Mouse (Mus musculus): ENCODE data around the gene Col28a1. TPM values are rescaled to one million over a fixed set of nuclear protein-coding genes. Genes with fewer than 3 reads are reported as not detected.

Gene Col28a1
- total RNA-seq (2023), result not detected

DNA sequence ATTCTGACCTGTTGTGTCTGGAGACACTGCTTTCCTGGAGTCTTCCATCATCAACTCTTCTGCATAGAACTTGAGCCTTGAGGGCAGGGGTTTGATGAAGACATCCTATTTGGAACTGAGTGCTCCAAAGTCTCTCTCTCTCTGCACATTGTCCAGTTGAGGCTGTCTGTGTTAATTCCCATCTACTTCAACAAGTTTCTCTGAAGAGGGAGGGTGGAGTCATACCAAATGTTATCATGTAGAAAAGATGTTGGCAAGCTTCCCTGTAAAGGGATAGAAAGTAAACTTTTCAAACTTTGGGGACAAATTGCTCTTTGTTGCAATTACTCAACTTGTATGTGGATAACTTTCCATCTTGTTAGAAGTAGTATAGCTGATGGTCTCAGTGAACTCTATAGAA is at the start of gene Col28a1:
Gene Col28a1 (minus strand): TSS at position 101 of the 400 bp plus-strand sequence.

GRCm38 (mm10) chr6:8209047-8209865 is 16.8 kb upstream of the Col28a1 start, which contains the start of gene Mios:
Gene Mios (plus strand): TSS chr6:8209222.

Other genes with a start within 250 kb of the Col28a1 start
- 22.3 TPM for gene Mios, start 16.6 kb upstream of the Col28a1 start, total RNA-seq (2023)
- gene Rpa3, start 66.6 kb upstream of the Col28a1 start, total RNA-seq (2023), result 13.5 TPM
- gene Umad1, start 66.7 kb upstream of the Col28a1 start, total RNA-seq (2023), result 6.5 TPM
- gene Gm45062, start 66.8 kb upstream of the Col28a1 start, total RNA-seq (2023), result not detected

Measured in CD4-positive naive resting alpha-beta T cell, adult 57 days (primary cell).